Mouse (Mus musculus) heart, postnatal 36 days (tissue): ENCODE data around the gene Cox19. TPM values are rescaled to one million over a fixed set of nuclear protein-coding genes. Genes with fewer than 3 reads are reported as not detected.

Experiments used
- DNase-seq, 2 experiments: peaks; one replicate each; pipeline ENCODE4 v3.0.0; 2021 to 2022
- intact Hi-C: fragments of 180-260 bp; cut with DNase I; formaldehyde crosslinking; loops from one replicate; pipeline ENCODE4 v1.15.1; 2025
- total RNA-seq, 2 experiments: library from RNA; stranded (reverse); gene quantifications; 2 replicates each; pipeline ENCODE4 v1.2.3; 2021

The Cox19 gene
- total RNA-seq, 2 experiments from 2014 or later, result 80.4 to 83.7 TPM

GRCm38 (mm10) chr5:139365827-139366226 is 14.6 kb upstream of the Cox19 start:
- DNase-seq, result no peak

GRCm38 (mm10) chr5:139364911-139365571 is 13.8 kb upstream of the Cox19 start:
- DNase-seq, result no peak
- intact Hi-C loops, result loop anchor here (1.0 to 5.0 kb wide), 6 partner anchors 18 to 140 kb away; partner anchors contain the start of gene Zfand2a

More at GRCm38 (mm10) chr5:139365827-139366226, 14.6 kb upstream of the Cox19 start:
- intact Hi-C loops, result loop anchor here (2.0 kb wide), 1 partner anchor 17 kb away; no protein-coding TSS in a partner anchor

DNA sequence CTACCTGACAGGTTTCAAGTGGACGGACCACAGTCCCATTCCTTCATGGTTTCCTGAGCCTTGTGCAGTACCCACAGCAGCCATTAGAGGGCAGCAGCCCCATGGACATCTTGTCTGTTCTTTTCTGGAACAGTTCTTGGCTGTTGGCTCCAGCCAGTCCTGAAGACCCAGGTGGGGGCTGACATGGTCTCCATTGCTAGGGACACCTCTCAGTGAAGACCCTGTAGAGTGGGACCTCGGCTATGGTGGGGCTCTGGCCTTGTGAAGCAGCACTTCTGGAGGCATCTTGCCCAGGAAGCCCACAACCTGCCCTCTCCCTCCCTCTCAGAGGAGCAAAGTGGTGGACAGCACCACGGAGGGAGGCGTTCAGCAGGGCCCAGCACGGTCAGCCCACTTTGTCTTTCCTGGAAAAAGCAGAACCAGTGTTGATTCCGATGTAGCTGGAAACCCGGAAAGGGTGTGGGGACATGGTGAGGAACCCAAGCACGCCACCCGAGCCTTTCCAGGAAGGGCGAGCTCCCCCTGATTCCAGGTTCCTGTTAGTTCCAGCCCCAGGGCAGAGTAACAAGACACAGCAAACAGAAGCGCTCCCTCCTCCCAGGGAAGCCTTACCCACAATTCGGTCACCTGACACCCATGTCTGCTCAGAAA is 13.2 kb upstream of the Cox19 start:
- intact Hi-C loops, result loop anchor here (1.0 to 5.0 kb wide), 6 partner anchors 18 to 141 kb away; partner anchors contain the start of gene Zfand2a
- peak; percentile 94 to 97 for DNase-seq

DNA sequence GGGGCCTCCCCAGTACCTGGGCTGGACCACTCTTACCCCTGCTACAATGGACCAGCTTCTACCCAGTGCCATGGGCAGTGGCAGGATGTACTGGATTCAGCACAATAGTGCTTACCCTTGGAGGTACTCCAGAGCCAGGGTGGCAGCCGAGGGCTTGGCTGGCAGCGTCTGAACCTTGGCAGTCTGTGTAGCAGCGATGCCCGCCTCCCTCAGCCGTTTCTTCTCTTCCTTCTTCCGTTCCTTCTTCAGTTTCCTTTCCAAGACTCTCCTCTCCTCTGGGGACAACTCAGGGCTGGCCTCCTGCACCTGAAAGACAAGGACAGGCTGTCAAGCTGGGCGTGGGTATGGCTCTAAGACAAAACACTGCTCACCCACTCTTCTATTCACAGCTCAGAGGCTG is 12.6 kb upstream of the Cox19 start:
- intact Hi-C loops, result loop anchor here (1.0 to 5.0 kb wide), 6 partner anchors 19 to 141 kb away; partner anchors contain the start of gene Zfand2a
- no peak for DNase-seq

GRCm38 (mm10) chr5:139359244-139359643 is 8.0 kb upstream of the Cox19 start:
- DNase-seq, result no peak
- intact Hi-C loops, result no loop called here

GRCm38 (mm10) chr5:139358653-139359052 is 7.4 kb upstream of the Cox19 start:
- intact Hi-C loops, result no loop called here
- peak in 1 of 2 experiments; percentile 45 for DNase-seq

DNA sequence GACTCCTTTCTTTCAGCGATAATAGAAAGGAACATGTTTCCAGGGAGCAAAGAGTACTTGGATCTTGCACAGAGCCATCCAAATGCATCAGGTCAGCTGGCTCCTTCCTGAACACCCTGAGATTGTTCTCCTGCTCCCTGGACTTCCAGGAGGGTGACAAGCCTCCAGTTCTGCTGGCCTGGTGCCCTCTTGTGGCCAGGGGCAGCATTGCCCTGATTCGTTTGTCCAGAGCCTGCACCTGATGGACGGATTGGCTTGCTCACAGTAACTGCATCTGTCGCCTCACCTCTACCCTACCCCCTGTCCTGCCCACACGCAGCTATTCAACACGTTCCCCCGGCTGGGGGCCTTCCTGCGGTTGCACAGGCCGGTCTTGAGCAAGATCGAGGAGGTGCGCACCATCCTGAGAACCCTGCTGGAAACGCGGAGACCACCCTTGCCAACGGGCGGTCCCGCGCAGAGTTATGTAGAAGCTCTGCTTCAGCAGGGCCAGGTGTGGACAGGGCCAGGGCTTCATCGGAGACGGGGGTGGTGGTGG is 4.1 kb upstream of the Cox19 start:
- intact Hi-C loops, result loop anchor here (1.0 to 2.0 kb wide), 2 partner anchors 24 to 73 kb away; no protein-coding TSS in a partner anchor
- DNase-seq, result peak; percentile 76 to 86

- no peak for DNase-seq
- intact Hi-C loops, result loop anchor here (2.0 kb wide), 1 partner anchor 71 kb away; no protein-coding TSS in a partner anchor
Measured at GRCm38 (mm10) chr5:139353946-139354345, 2.7 kb upstream of the Cox19 start.

DNA sequence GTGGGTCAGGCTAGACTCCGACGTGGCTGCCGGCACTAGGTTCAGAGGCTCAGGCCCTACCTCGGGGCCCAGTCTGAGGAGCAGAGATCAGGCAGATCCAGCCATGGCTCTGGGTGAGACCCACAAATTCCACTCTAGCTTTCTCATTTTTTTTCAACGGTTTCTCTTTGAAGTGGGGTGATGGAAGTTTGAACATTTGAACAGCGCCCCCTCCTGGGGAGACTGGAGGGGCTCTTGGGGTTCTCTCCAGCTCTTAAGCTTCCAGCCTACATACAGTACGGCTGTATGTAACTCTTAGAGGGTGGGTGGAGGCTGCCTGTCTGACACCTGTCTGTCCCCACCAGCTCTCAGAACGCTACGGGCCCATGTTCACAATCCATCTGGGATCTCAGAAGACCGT is 2.3 kb upstream of the Cox19 start:
- intact Hi-C loops, result no loop called here

DNA sequence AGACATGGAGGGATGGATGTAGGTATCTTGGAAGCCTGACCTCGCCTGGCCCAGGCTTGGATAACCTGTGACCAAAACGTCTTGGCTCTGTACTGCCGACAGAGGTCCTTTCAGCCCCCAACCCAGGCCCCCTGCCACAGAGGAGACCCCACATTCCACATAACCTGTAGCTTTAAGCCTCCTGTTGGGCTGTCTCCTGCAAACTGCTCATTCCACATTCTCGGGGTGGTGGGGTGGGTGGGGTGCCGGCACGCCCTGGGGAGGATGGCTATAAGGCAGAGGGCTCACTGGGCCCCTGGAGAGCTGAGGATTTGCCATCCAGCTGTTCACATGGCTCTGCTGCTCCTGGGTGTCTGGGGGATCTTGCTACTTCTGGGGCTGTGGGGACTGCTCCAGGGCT is 1.1 kb upstream of the Cox19 start, which contains the start of gene Cyp2w1:
Cyp2w1 (plus strand) TSS at position 301 of the 400 bp plus-strand sequence.
- DNase-seq, result no peak
- intact Hi-C loops, result no loop called here

More for the DNA sequence above, 2.3 kb upstream of the Cox19 start:
- DNase-seq, result no peak

GRCm38 (mm10) chr5:139351628-139352027 is 410 bp upstream of the Cox19 start:
- intact Hi-C loops, result no loop called here
- no peak for DNase-seq

GRCm38 (mm10) chr5:139349713-139350112 is 1.5 kb downstream of the Cox19 start:
- intact Hi-C loops, result loop anchor here (10.0 kb wide), 1 partner anchor 655 kb away; no protein-coding TSS in a partner anchor
- no peak for DNase-seq

GRCm38 (mm10) chr5:139347225-139347624 is 4.0 kb downstream of the Cox19 start:
- no peak for DNase-seq
- intact Hi-C loops, result loop anchor here (10.0 kb wide), 1 partner anchor 658 kb away; no protein-coding TSS in a partner anchor

DNA sequence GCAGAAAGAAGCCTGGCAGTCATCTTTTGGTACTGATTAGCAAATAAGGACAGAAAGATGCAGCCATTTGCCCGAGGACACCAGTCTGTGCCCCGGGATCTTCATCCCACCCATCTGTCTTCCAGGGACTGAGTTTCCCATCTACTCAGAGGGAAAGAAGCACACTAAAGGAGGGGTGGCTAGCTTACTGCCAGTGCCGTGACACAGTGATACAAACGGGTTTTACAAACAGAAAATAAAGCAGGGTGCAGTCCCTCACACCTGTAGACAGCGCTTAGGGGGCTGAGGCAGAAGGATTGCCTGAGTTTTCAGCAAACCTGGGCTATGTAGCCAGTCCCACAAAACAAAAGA is 5.9 kb downstream of the Cox19 start:
- DNase-seq, result no peak
- intact Hi-C loops, result loop anchor here (10.0 kb wide), 1 partner anchor 659 kb away; no protein-coding TSS in a partner anchor

GRCm38 (mm10) chr5:139344687-139345363 is 6.4 kb downstream of the Cox19 start:
- DNase-seq, result peak; percentile 97 to 98
- intact Hi-C loops, result loop anchor here (5.0 to 10.0 kb wide), 2 partner anchors 137 to 660 kb away; partner anchors contain the start of gene Zfand2a

GRCm38 (mm10) chr5:139344021-139344686 is 7.1 kb downstream of the Cox19 start:
- DNase-seq, result peak; percentile 78 to 80
- intact Hi-C loops, result loop anchor here (5.0 to 10.0 kb wide), 2 partner anchors 138 to 661 kb away; partner anchors contain the start of gene Zfand2a

- intact Hi-C loops, result loop anchor here (10.0 kb wide), 1 partner anchor 346 kb away; no protein-coding TSS in a partner anchor
- DNase-seq, result no peak
Measured at GRCm38 (mm10) chr5:139338891-139339290, 12.3 kb downstream of the Cox19 start.

- DNase-seq, result no peak
- intact Hi-C loops, result loop anchor here (10.0 kb wide), 1 partner anchor 346 kb away; no protein-coding TSS in a partner anchor
Measured at GRCm38 (mm10) chr5:139338403-139338802, 12.8 kb downstream of the Cox19 start.

DNA sequence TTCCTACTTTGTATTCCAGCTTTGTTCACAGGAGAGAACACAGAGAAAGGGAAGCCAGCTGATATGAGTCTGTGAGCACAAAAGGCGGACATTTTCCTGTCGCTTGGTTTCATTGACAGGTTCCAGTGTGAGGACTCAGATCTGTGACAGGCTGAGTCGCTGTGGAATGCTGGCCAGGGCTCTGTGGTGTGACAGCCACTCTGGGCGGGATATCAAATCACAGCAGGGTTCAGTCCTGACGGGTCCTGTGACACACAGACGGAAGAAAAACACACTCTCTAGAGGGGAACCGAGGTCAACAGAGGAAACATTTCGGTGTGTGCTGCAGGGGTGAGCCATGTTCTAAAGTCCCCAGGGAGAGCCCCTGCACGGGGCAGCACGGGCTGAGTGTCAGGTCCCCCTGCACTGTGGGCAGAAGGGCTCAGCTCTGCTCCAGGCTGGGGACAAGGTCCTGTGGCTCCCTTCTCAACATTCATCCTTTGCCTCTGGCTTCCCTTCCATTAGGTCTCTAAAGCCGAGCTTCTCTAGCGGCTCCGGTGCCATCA is 13.3 kb downstream of the Cox19 start:
- no peak for DNase-seq

More for the DNA sequence above, 13.3 kb downstream of the Cox19 start:
- intact Hi-C loops, result loop anchor here (10.0 kb wide), 1 partner anchor 347 kb away; no protein-coding TSS in a partner anchor
